Mouse (Mus musculus) embryonic facial prominence, embryonic 15.5 days (tissue): ENCODE results near the gene Prdm16. TPM values are rescaled to one million over a fixed set of nuclear protein-coding genes. Genes with fewer than 3 reads are reported as not detected.

ENCODE experiments used
- ATAC-seq: fragments of 200-750 bp; cut with Nextera tagmentation; 2 replicates; pipeline ENCODE4 v1.8.0; 2017; ENCODE audit warnings: low read depth, moderate TSS enrichment; ENCODE audit not compliant: insufficient number of reproducible peaks, low FRiP score, low TSS enrichment
- H3K27ac ChIP-seq: fragments of 300-500 bp; sonication (generic); replicated peaks from 2 replicates; pipeline ENCODE4 v1.5.1; 2015; ENCODE audit warnings: mild to moderate bottlenecking, inconsistent platforms
- H3K27me3 ChIP-seq: fragments of 300-500 bp; sonication (generic); 2 replicates; pipeline ENCODE4 v1.6.1; 2015; ENCODE audit warnings: inconsistent platforms
- H3K36me3 ChIP-seq: fragments of 300-500 bp; sonication (generic); 2 replicates; pipeline ENCODE4 v1.6.1; 2015; ENCODE audit warnings: mild to moderate bottlenecking, inconsistent platforms
- H3K4me1 ChIP-seq: fragments of 300-500 bp; sonication (generic); 2 replicates; pipeline ENCODE4 v1.6.1; 2015; ENCODE audit warnings: inconsistent platforms
- H3K4me2 ChIP-seq: fragments of 300-500 bp; sonication (generic); replicated peaks from 2 replicates; pipeline ENCODE4 v1.6.1; 2015; ENCODE audit warnings: mild to moderate bottlenecking, inconsistent platforms
- H3K4me3 ChIP-seq: fragments of 300-500 bp; sonication (generic); replicated peaks from 2 replicates; pipeline ENCODE4 v1.5.1; 2015; ENCODE audit warnings: mild to moderate bottlenecking, inconsistent platforms
- H3K9ac ChIP-seq: fragments of 300-500 bp; sonication (generic); 2 replicates; pipeline ENCODE4 v1.6.1; 2015; ENCODE audit warnings: inconsistent platforms
- H3K9me3 ChIP-seq: fragments of 300-500 bp; sonication (generic); replicated peaks from 2 replicates; pipeline ENCODE4 v1.6.1; 2016; ENCODE audit warnings: inconsistent platforms
- WGBS: fragments of 180-500 bp; shearing (Covaris S2); methylation state at CpG from one replicate; pipeline ENCODE4 v1.1.7; 2015; 5-methylcytosine and 5-hydroxymethylcytosine counted together
- polyA plus RNA-seq: library from polyadenylated mRNA; unstranded; fragments of >200 nt; fragmentation: Nextera tagmentation; extraction: Ambion mirVana; gene quantifications from 2 replicates; pipeline ENCODE4 v1.2.1, GENCODE M21; 2015

Gene Prdm16
- polyA plus RNA-seq, 1 experiment from 2014 or later: 12.5 TPM

- Histone ChIP-seq H3K4me3 (no peak overlapping the region), H3K9ac (no peak overlapping the region), H3K4me2 (peak overlapping the region; percentile 34), H3K27me3 (peaks cover 9% of the 10 kb centered on the region; the same call in 1 of the 2 replicates), H3K27ac (0 out of 2 replicates have a peak overlapping the region, but pooled peaks have one; percentile 8), H3K4me1 (peaks cover 14% of the 10 kb centered on the region), H3K9me3 (no peaks in the 10 kb centered on the region), H3K36me3 (no peaks in the 10 kb centered on the region)
- 24% methylated on average over 17 of the region's 17 CpGs for WGBS
- no peak for ATAC-seq
Observed at GRCm38 (mm10) chr4:154549961-154550393, 86.7 kb downstream of the Prdm16 start.

GRCm38 (mm10) chr4:154549497-154549896, 87.2 kb downstream of the Prdm16 start:
- Histone ChIP-seq H3K27me3 (peaks cover 7% of the 10 kb centered on the region; the same call in 1 of the 2 replicates), H3K4me2 (peak overlapping the region; percentile 34), H3K9me3 (no peaks in the 10 kb centered on the region), H3K36me3 (no peaks in the 10 kb centered on the region), H3K27ac (no peak overlapping the region), H3K9ac (no peak overlapping the region), H3K4me1 (peaks cover 14% of the 10 kb centered on the region), H3K4me3 (no peak overlapping the region)
- 51% methylated on average over 11 of the region's 11 CpGs for WGBS
- ATAC-seq: no peak

- Histone ChIP-seq H3K27me3 (peaks cover 16% of the 10 kb centered on the region; the same call in 1 of the 2 replicates), H3K4me2 (no peak overlapping the region), H3K9me3 (no peaks in the 10 kb centered on the region), H3K4me1 (peaks cover 14% of the 10 kb centered on the region), H3K27ac (no peak overlapping the region), H3K36me3 (no peaks in the 10 kb centered on the region), H3K9ac (no peak overlapping the region), H3K4me3 (no peak overlapping the region)
- no peak for ATAC-seq
- 76% methylated on average over 21 of the region's 21 CpGs for WGBS
Observed at GRCm38 (mm10) chr4:154547176-154547855, 89.4 kb downstream of the Prdm16 start.

- Histone ChIP-seq H3K4me3 (no peak overlapping the region), H3K4me1 (peaks cover 17% of the 10 kb centered on the region), H3K27me3 (0 out of 2 replicates have a peak, but pooled peaks cover 16% of the 10 kb centered on the region), H3K27ac (no peak overlapping the region), H3K36me3 (no peaks in the 10 kb centered on the region), H3K9me3 (no peaks in the 10 kb centered on the region), H3K4me2 (no peak overlapping the region), H3K9ac (no peak overlapping the region)
- 61% methylated on average over 9 of the region's 9 CpGs for WGBS
- no peak for ATAC-seq
Observed at GRCm38 (mm10) chr4:154545296-154545695, 91.4 kb downstream of the Prdm16 start.

GRCm38 (mm10) chr4:154543921-154544320, 92.8 kb downstream of the Prdm16 start:
- Histone ChIP-seq H3K36me3 (no peaks in the 10 kb centered on the region), H3K4me1 (peaks cover 8% of the 10 kb centered on the region), H3K9ac (no peak overlapping the region), H3K27ac (no peak overlapping the region), H3K4me3 (no peak overlapping the region), H3K9me3 (no peaks in the 10 kb centered on the region), H3K27me3 (0 out of 2 replicates have a peak, but pooled peaks cover 13% of the 10 kb centered on the region), H3K4me2 (no peak overlapping the region)
- ATAC-seq: no peak
- 46% methylated on average over 21 of the region's 21 CpGs for WGBS

GRCm38 (mm10) chr4:154543128-154543527, 93.5 kb downstream of the Prdm16 start:
- Histone ChIP-seq H3K9me3 (no peaks in the 10 kb centered on the region), H3K4me2 (no peak overlapping the region), H3K4me1 (peaks cover 8% of the 10 kb centered on the region), H3K27ac (no peak overlapping the region), H3K4me3 (no peak overlapping the region), H3K9ac (no peak overlapping the region), H3K27me3 (0 out of 2 replicates have a peak, but pooled peaks cover 12% of the 10 kb centered on the region), H3K36me3 (no peaks in the 10 kb centered on the region)
- ATAC-seq: no peak
- WGBS: 48% methylated on average over 4 of the region's 4 CpGs

GRCm38 (mm10) chr4:154542568-154542967, 94.1 kb downstream of the Prdm16 start:
- H3K27ac ChIP-seq: no peak overlapping the region
- H3K9ac ChIP-seq: no peak overlapping the region
- H3K4me1 ChIP-seq: peaks cover 8% of the 10 kb centered on the region

GRCm38 (mm10) chr4:154541632-154542276, 94.9 kb downstream of the Prdm16 start:
- H3K27me3 ChIP-seq: 0 out of 2 replicates have a peak, but pooled peaks cover 12% of the 10 kb centered on the region
- 64% methylated on average over 9 of the region's 9 CpGs for WGBS
- H3K4me1 ChIP-seq: peaks cover 8% of the 10 kb centered on the region
- no peak overlapping the region for H3K4me3 ChIP-seq
- no peak for ATAC-seq
- no peak overlapping the region for H3K4me2 ChIP-seq
- H3K27ac ChIP-seq: no peak overlapping the region
- H3K9me3 ChIP-seq: no peaks in the 10 kb centered on the region
- no peaks in the 10 kb centered on the region for H3K36me3 ChIP-seq
- no peak overlapping the region for H3K9ac ChIP-seq

More at GRCm38 (mm10) chr4:154542568-154542967, 94.1 kb downstream of the Prdm16 start:
- Histone ChIP-seq H3K4me2 (no peak overlapping the region), H3K4me3 (no peak overlapping the region), H3K9me3 (no peaks in the 10 kb centered on the region), H3K27me3 (0 out of 2 replicates have a peak, but pooled peaks cover 12% of the 10 kb centered on the region), H3K36me3 (no peaks in the 10 kb centered on the region)
- no peak for ATAC-seq
- WGBS: 45% methylated on average over 5 of the region's 5 CpGs

- 0 out of 2 replicates have a peak, but pooled peaks have one; percentile 35 for ATAC-seq
- Histone ChIP-seq H3K4me2 (no peak overlapping the region), H3K9ac (no peak overlapping the region), H3K4me3 (no peak overlapping the region), H3K4me1 (peaks cover 8% of the 10 kb centered on the region), H3K36me3 (no peaks in the 10 kb centered on the region), H3K27me3 (0 out of 2 replicates have a peak, but pooled peaks cover 12% of the 10 kb centered on the region), H3K27ac (no peak overlapping the region), H3K9me3 (no peaks in the 10 kb centered on the region)
- WGBS: 31% methylated on average over 10 of the region's 10 CpGs
Observed at GRCm38 (mm10) chr4:154540671-154541070, 96.0 kb downstream of the Prdm16 start.

- Histone ChIP-seq H3K4me3 (no peak overlapping the region), H3K9ac (no peak overlapping the region), H3K4me1 (peaks cover 8% of the 10 kb centered on the region), H3K36me3 (no peaks in the 10 kb centered on the region), H3K27ac (no peak overlapping the region), H3K4me2 (no peak overlapping the region), H3K9me3 (no peaks in the 10 kb centered on the region), H3K27me3 (0 out of 2 replicates have a peak, but pooled peaks cover 9% of the 10 kb centered on the region)
- 76% methylated on average over 12 of the region's 12 CpGs for WGBS
- ATAC-seq: no peak
Observed at GRCm38 (mm10) chr4:154539703-154540102, 97.0 kb downstream of the Prdm16 start.

GRCm38 (mm10) chr4:154538727-154539126, 97.9 kb downstream of the Prdm16 start:
- no peaks in the 10 kb centered on the region for H3K36me3 ChIP-seq
- H3K27ac ChIP-seq: no peak overlapping the region
- H3K4me2 ChIP-seq: no peak overlapping the region
- H3K4me1 ChIP-seq: peaks cover 8% of the 10 kb centered on the region
- H3K9me3 ChIP-seq: no peaks in the 10 kb centered on the region
- H3K9ac ChIP-seq: no peak overlapping the region
- 0 out of 2 replicates have a peak, but pooled peaks cover 3% of the 10 kb centered on the region for H3K27me3 ChIP-seq
- ATAC-seq: no peak
- 75% methylated on average over 4 of the region's 4 CpGs for WGBS
- no peak overlapping the region for H3K4me3 ChIP-seq
